Mouse (Mus musculus): ENCODE measurements around the gene B630019K06Rik. TPM values are rescaled to one million over a fixed set of nuclear protein-coding genes. Genes with fewer than 3 reads are reported as not detected.
"Not testable (repeated sequence)": the region's sequence is repeated elsewhere in the genome, so short reads cannot be mapped to it uniquely, and the experiment has no call there.

The B630019K06Rik gene
- total RNA-seq (2021): 1 to 10 TPM; 1.7 TPM
- long read RNA-seq, experiment 1, partial matches to known transcripts: 0 of 4 reads
- long read RNA-seq, experiment 1, other reads (novel, unspliced or antisense): 0 of 4 reads
- long read RNA-seq, experiment 2, partial matches to known transcripts: 0 of 3 reads
- long read RNA-seq, experiment 2, other reads (novel, unspliced or antisense): 0 of 3 reads

- peak; percentile 57 for DNase-seq
Observed at GRCm38 (mm10) chrX:8892343-8893155, at the start of gene B630019K06Rik. Gene B630019K06Rik (plus strand): TSS chrX:8892382.

DNA sequence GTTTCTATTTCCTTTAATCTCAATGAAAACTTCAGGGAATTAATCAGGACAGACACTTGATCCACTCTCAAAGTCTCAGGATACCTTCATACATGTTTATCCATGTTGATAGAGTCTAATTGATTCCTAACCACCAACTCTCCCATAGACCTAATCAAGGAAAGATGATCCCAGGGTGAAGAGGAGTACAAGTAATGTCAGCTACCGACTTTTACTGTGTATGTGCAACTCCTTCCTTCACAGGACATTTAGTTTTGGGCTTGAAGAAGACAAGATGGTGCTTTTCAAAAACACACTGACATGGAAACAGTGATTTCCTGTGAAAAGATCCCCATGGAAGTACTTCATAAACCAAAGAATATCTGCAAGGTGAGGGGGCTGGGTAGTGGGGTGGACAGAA is 48.5 kb upstream of the B630019K06Rik start, which contains the start of gene Gm6592:
Gm6592 (plus strand) TSS at position 301 of the 400 bp plus-strand sequence.
- no peak for DNase-seq

- DNase-seq: no peak
Observed at GRCm38 (mm10) chrX:8852486-8852885, 39.7 kb upstream of the B630019K06Rik start.

DNA sequence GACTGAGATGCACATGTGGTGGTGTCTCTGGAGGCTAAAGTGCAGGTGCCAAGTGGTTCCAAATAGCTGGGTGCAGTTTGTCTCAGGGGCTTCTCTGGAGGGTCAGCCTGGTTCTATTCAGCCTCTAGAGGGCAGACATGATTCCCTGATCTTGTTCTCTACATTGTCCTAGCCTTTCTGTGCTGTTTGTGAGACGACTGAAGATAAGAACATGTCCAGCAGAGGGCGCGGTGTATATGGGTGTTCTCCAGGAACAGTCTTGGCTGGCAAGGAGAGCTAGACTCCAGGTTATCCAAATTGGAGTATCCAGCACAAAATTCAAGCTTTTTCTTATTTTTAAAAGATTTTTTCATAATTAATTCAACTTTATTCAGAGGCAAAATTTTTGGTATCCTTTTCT is 27.9 kb upstream of the B630019K06Rik start:
- DNase-seq: peak; percentile 54

DNA sequence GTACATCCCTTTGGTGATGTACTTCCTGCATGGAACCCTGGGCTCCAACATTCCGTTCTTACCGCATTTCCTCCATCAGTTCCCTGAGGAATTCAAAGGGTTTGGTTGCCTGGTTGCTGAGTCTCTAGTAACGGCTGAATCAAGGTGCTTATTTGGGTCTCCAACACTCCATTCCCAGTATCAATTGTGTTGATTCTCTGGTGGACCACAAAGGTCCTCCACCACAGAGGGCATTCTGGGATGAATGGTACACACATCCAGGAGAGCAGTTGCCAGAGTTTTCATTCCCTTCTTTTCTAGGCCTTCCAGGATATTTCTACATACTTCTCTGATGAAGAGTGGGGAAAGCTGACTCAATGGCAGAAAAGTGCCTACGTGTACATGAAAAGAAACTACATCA is 18.2 kb upstream of the B630019K06Rik start, which contains the start of gene Gm5751:
Gm5751 (plus strand) TSS at position 301 of the 400 bp plus-strand sequence.
- DNase-seq: not testable (repeated sequence)

- DNase-seq: no peak
Observed at GRCm38 (mm10) chrX:8884336-8884735, 7.8 kb upstream of the B630019K06Rik start.

GRCm38 (mm10) chrX:8891975-8892342 is 223 bp upstream of the B630019K06Rik start:
- DNase-seq: no peak

- DNase-seq: no peak
Observed at GRCm38 (mm10) chrX:8893182-8893651, 1.0 kb downstream of the B630019K06Rik start.

- no peak for DNase-seq
Observed at GRCm38 (mm10) chrX:8900823-8901222, 8.6 kb downstream of the B630019K06Rik start.

- no peak for DNase-seq
Observed at GRCm38 (mm10) chrX:8901906-8902472, 9.8 kb downstream of the B630019K06Rik start.

GRCm38 (mm10) chrX:8921080-8921479 is 28.9 kb downstream of the B630019K06Rik start:
- DNase-seq: no peak

GRCm38 (mm10) chrX:8921813-8922607 is 29.8 kb downstream of the B630019K06Rik start:
- peak; percentile 8 for DNase-seq

GRCm38 (mm10) chrX:8927308-8927707 is 35.1 kb downstream of the B630019K06Rik start:
- no peak for DNase-seq

DNA sequence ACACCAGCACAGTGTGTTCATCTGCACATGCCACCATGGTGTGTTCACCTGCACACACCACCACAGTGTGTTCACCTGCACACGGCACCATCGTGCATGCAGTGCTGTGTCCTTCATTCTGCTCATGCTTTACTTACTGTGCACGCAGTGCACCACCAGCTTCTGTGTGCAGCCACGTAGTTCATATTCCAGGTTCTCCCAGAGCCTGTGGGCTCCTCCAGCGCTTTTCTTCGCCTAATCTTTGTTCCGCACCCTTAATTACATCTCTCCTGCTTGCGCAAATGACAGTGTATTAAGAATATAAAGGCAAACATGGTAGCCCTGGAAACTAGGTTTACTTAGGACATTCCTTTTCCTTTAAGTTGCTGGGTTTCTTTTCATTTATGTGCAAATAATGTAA is 51.9 kb downstream of the B630019K06Rik start:
- no peak for DNase-seq

Other genes with a start within 250 kb of the B630019K06Rik start
- gene Ssxb8, start 201.5 kb upstream of the B630019K06Rik start, total RNA-seq (2021): not detected
- gene Ssx9, start 143.9 kb upstream of the B630019K06Rik start, total RNA-seq (2021): not detected
- not detected for gene Ssxb5, start 88.7 kb upstream of the B630019K06Rik start, total RNA-seq (2021)
- not detected for gene Gm6592, start 48.4 kb upstream of the B630019K06Rik start, total RNA-seq (2021)
- gene Gm5751, start 18.1 kb upstream of the B630019K06Rik start, total RNA-seq (2021): not detected
- not detected for gene Fthl17b, start 70.6 kb downstream of the B630019K06Rik start, total RNA-seq (2021)
- not detected for gene Fthl17c, start 84.2 kb downstream of the B630019K06Rik start, total RNA-seq (2021)
- not detected for gene Fthl17d, start 94.4 kb downstream of the B630019K06Rik start, total RNA-seq (2021)
- gene Fthl17e, start 141.1 kb downstream of the B630019K06Rik start, total RNA-seq (2021): not detected
- not detected for gene Fthl17f, start 170.6 kb downstream of the B630019K06Rik start, total RNA-seq (2021)
- not detected for gene 4930402K13Rik, start 212.2 kb downstream of the B630019K06Rik start, total RNA-seq (2021)

Measured in gastrocnemius, postnatal 10 days (tissue).